Mouse (Mus musculus): ENCODE measurements at regions not wholly inside any gene's neighbourhood (a gene's known extent, or its start where the extent isn't known, plus 50 kb on each side); places are given as distances from the start of the nearest gene placed in this dataset.

DNA sequence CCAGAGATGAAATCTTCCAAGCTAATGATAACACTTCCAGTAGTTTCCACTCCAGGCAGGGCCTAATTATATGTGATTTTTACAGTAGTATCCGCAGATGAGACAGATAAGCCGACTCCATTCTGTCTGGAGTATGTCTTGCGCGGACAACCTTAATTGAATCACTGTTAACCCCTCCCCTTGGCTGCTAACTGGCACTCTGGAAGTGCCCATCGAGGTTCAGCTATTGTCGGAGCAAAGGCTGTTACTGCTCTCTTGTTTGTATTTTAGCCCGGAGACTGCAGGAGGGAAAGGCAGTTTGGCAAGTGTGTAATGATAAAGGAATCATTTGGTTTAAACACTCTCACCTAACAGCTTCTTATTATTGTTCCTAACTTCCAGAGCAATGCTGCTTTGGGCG is 138.9 kb upstream of the Zfp217 start:
- Histone ChIP-seq H3K9ac (ENCODE audit: control insufficient read depth, low read depth, low read length, poor library complexity, severe bottlenecking) (no peak overlapping the region), H3K4me3 (ENCODE audit: control insufficient read depth in 1 of 2, insufficient read depth in 1 of 2, low read depth in 2 of 2, low read length in 2 of 2) (no peak overlapping the region), H3K27me3 (ENCODE audit: control insufficient read depth in 1 of 2, insufficient read depth in 2 of 2, low read length in 2 of 2) (no peaks in the 10 kb centered on the region; a peak in 1 of 4 replicates), H3K36me3 (ENCODE audit: control insufficient read depth in 1 of 2, insufficient read depth in 2 of 2, low read length in 2 of 2) (no peaks in the 10 kb centered on the region), H3K4me1 (ENCODE audit: control insufficient read depth in 1 of 2, insufficient read depth in 2 of 2, low read length in 2 of 2) (no peaks in the 10 kb centered on the region), H3K27ac (ENCODE audit: control insufficient read depth, low read depth, low read length) (no peak overlapping the region), H3K9me3 (replicated peaks; ENCODE audit: insufficient read depth, low read length) (no peaks in the 10 kb centered on the region), H3K79me2 (ENCODE audit: control insufficient read depth, insufficient read depth, low read length, poor library complexity) (no peaks in the 10 kb centered on the region)
- TF ChIP-seq GATA1 (IDR thresholded peaks at IDR 0.05; ENCODE audit: low read depth, low read length) (no peak), MAX (IDR thresholded peaks at IDR 0.05; ENCODE audit: low read length) (no peak), UBTF (IDR thresholded peaks at IDR 0.05; ENCODE audit: borderline replicate concordance, insufficient read depth, low read depth, low read length) (no peak), TBP (IDR thresholded peaks at IDR 0.05; ENCODE audit: low read depth, low read length) (no peak), GABPA (IDR thresholded peaks at IDR 0.05; ENCODE audit: low read depth, low read length) (no peak), POLR2AphosphoS5 (IDR thresholded peaks at IDR 0.05; ENCODE audit: borderline replicate concordance, low read depth, low read length) (no peak), HCFC1 (IDR thresholded peaks at IDR 0.05; ENCODE audit: low read depth, low read length) (no peak), ZC3H11A (IDR thresholded peaks at IDR 0.05; ENCODE audit: low read depth, low read length) (no peak), SIN3A (IDR thresholded peaks at IDR 0.05; ENCODE audit: low read length) (no peak), ZNF384 (IDR thresholded peaks at IDR 0.05; ENCODE audit: low read depth, low read length) (no peak), MXI1 (IDR thresholded peaks at IDR 0.05; ENCODE audit: low read depth, low read length) (no peak), E2F4 (IDR thresholded peaks at IDR 0.05; ENCODE audit: borderline replicate concordance, low read depth, low read length) (no peak), MYC (IDR thresholded peaks at IDR 0.05; ENCODE audit: low read depth, low read length) (no peak), MAZ (IDR thresholded peaks at IDR 0.05; ENCODE audit: low read depth, low read length) (no peak), USF2 (IDR thresholded peaks at IDR 0.05; ENCODE audit: borderline replicate concordance in 1 of 2, insufficient read depth in 1 of 2, low read depth in 1 of 2, low read length in 2 of 2) (no peak), BHLHE40 (IDR thresholded peaks at IDR 0.05; ENCODE audit: borderline replicate concordance, low read depth, low read length) (no peak), MYB (IDR thresholded peaks at IDR 0.05; ENCODE audit: low read depth, low read length) (no peak), POLR2A (IDR thresholded peaks at IDR 0.05; ENCODE audit: control insufficient read depth in 1 of 2, insufficient read depth in 1 of 2, low read depth in 1 of 2, low read length in 2 of 2, poor library complexity in 1 of 2) (no peak), JUND (IDR thresholded peaks at IDR 0.05; ENCODE audit: low read depth, low read length) (no peak)
- no peak for DNase-seq (ENCODE audit: low read depth, low spot score)

DNA sequence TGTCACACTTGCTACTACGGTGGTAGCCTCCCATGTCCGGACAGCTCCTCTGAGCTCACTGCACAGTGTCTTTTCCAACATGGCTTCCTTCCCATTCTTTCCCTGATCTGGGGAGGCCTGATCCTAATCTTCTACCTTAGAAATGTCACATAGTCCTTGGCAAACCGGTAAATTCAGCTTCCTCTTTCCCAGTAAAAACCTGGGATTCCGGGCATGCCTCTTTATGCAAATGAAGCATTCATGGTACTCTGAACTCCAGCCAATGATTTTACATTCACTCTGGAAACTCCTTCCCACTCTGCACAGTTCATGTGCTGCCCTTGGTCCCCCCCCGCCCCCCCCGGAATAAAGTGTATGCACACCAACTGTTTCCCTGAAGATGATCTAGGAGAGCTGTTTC is 134.6 kb upstream of the Zfp217 start:
- H3K36me3 ChIP-seq (ENCODE audit: control insufficient read depth in 1 of 2, insufficient read depth in 2 of 2, low read length in 2 of 2), result no peaks in the 10 kb centered on the region
- no peak overlapping the region for H3K9ac ChIP-seq (ENCODE audit: control insufficient read depth, low read depth, low read length, poor library complexity, severe bottlenecking)
- no peaks in the 10 kb centered on the region for H3K27me3 ChIP-seq (ENCODE audit: control insufficient read depth in 1 of 2, insufficient read depth in 2 of 2, low read length in 2 of 2)
- no peak overlapping the region for H3K4me3 ChIP-seq (ENCODE audit: control insufficient read depth in 1 of 2, insufficient read depth in 1 of 2, low read depth in 2 of 2, low read length in 2 of 2)
- no peak overlapping the region for H3K27ac ChIP-seq (ENCODE audit: control insufficient read depth, low read depth, low read length)
- H3K79me2 ChIP-seq (ENCODE audit: control insufficient read depth, insufficient read depth, low read length, poor library complexity), result no peaks in the 10 kb centered on the region
- H3K9me3 ChIP-seq (replicated peaks; ENCODE audit: insufficient read depth, low read length), result no peaks in the 10 kb centered on the region
- no peak for DNase-seq (ENCODE audit: low read depth, low spot score)
- H3K4me1 ChIP-seq (ENCODE audit: control insufficient read depth in 1 of 2, insufficient read depth in 2 of 2, low read length in 2 of 2), result no peaks in the 10 kb centered on the region
- TF ChIP-seq TAL1 (IDR thresholded peaks at IDR 0.05; ENCODE audit: low read length) (no peak), POLR2AphosphoS5 (IDR thresholded peaks at IDR 0.05; ENCODE audit: borderline replicate concordance, low read depth, low read length) (no peak), MAZ (IDR thresholded peaks at IDR 0.05; ENCODE audit: low read depth, low read length) (no peak), GATA1 (IDR thresholded peaks at IDR 0.05; ENCODE audit: low read depth, low read length) (no peak), HCFC1 (IDR thresholded peaks at IDR 0.05; ENCODE audit: low read depth, low read length) (no peak), NRF1 (IDR thresholded peaks at IDR 0.05; ENCODE audit: insufficient read depth, low read depth, low read length, poor library complexity, severe bottlenecking) (no peak), USF1 (IDR thresholded peaks at IDR 0.05; ENCODE audit: low read depth, low read length) (no peak), E2F4 (IDR thresholded peaks at IDR 0.05; ENCODE audit: borderline replicate concordance, low read depth, low read length) (no peak), POLR2AphosphoS2 (IDR thresholded peaks at IDR 0.05; ENCODE audit: low read length) (no peak), ETS1 (IDR thresholded peaks at IDR 0.05; ENCODE audit: low read depth, low read length) (no peak), ZC3H11A (IDR thresholded peaks at IDR 0.05; ENCODE audit: low read depth, low read length) (no peak), NELFE (IDR thresholded peaks at IDR 0.05; ENCODE audit: low read depth, low read length) (no peak), MYC (IDR thresholded peaks at IDR 0.05; ENCODE audit: low read depth, low read length) (no peak), BHLHE40 (IDR thresholded peaks at IDR 0.05; ENCODE audit: borderline replicate concordance, low read depth, low read length) (no peak), ZNF384 (IDR thresholded peaks at IDR 0.05; ENCODE audit: low read depth, low read length) (no peak), SMC3 (IDR thresholded peaks at IDR 0.05; ENCODE audit: low read depth, low read length) (no peak), CHD2 (IDR thresholded peaks at IDR 0.05; ENCODE audit: low read length) (no peak), JUND (IDR thresholded peaks at IDR 0.05; ENCODE audit: low read depth, low read length) (no peak), MXI1 (IDR thresholded peaks at IDR 0.05; ENCODE audit: low read depth, low read length) (no peak)

Data from MEL (cell line).